Mouse (Mus musculus): ENCODE measurements around the gene Fap. TPM values are rescaled to one million over a fixed set of nuclear protein-coding genes. Genes with fewer than 3 reads are reported as not detected.
A peak's percentile ranks its signal among the peaks of the same experiment; 100 is the strongest.

The Fap gene
- polyA plus RNA-seq, 1 experiment from 2014 or later, result 1.3 TPM

DNA sequence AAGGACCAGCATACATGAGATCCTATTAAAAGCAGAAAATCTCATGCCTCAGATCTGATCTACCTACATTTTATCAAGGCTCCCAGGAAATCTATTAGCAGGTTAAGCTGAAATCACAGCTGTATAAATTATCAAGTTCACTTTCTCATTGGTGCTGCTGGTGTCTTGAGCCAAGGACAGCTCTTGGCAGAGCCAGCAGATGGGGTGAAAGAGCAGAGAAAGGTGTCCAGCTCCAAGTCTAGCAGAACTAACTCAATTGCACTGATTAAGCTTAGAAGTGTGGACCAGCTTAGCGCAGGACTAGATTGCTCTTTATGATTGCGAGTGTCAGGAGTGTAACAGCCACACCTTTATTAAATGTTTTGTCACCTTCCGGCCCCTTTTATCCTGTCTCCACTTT is 89.0 kb downstream of the Fap start:
- Histone ChIP-seq H3K27ac (ENCODE audit: low read length) (no peak overlapping the region), H3K4me3 (replicated peaks; ENCODE audit: low read length) (no peak overlapping the region), H3K4me1 (replicated peaks; ENCODE audit: control insufficient read depth, insufficient read depth, low read length) (peaks cover 3% of the 10 kb centered on the region), H3K9me3 (ENCODE audit: control insufficient read depth, low read length) (no peaks in the 10 kb centered on the region), H3K27me3 (replicated peaks; ENCODE audit: control insufficient read depth, insufficient read depth, low read length) (no peaks in the 10 kb centered on the region), H3K4me2 (ENCODE audit: low read length) (no peak overlapping the region), H3K36me3 (ENCODE audit: control insufficient read depth, insufficient read depth) (no peaks in the 10 kb centered on the region), H3K9ac (replicated peaks; ENCODE audit: low read depth, low read length) (no peak overlapping the region)
- ATAC-seq, result no peak
- 84% methylated on average over 3 of the region's 3 CpGs for WGBS

DNA sequence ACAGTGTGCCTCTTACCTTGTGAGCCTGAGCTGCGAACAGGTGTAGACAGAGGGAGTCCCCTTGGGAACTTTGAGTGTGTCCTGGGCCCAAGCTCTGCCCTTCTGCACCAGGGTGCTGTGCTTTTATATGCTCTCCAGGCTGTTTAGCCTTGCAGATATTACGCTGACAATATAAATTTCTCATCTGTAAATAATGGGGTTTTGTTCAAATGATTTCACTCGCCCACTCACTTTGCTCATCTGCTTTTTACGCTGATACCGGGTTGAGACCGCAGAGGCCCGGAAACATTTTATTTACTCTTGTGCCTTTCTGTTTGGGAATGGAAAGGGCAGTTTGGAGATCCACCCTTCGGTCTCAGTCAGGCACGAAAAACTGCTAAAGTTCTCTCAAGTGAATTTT is 90.3 kb downstream of the Fap start, which contains the start of gene Gcg:
Gcg (minus strand) TSS at position 101 of the 400 bp plus-strand sequence.
- no peaks in the 10 kb centered on the region for H3K27me3 ChIP-seq (replicated peaks; ENCODE audit: control insufficient read depth, insufficient read depth, low read length)
- H3K4me2 ChIP-seq (ENCODE audit: low read length), result no peak within 1 kb of the TSS
- peaks cover 3% of the 10 kb centered on the region for H3K4me1 ChIP-seq (replicated peaks; ENCODE audit: control insufficient read depth, insufficient read depth, low read length)
- ATAC-seq, result no peak
- no peak within 1 kb of the TSS for H3K4me3 ChIP-seq (replicated peaks; ENCODE audit: low read length)
- no peak within 1 kb of the TSS for H3K27ac ChIP-seq (ENCODE audit: low read length)
- WGBS, result 92% methylated on average over 9 of the region's 9 CpGs
- no peak within 1 kb of the TSS for H3K9ac ChIP-seq (replicated peaks; ENCODE audit: low read depth, low read length)
- no peaks in the 10 kb centered on the region for H3K9me3 ChIP-seq (ENCODE audit: control insufficient read depth, low read length)
- no peaks in the 10 kb centered on the region for H3K36me3 ChIP-seq (ENCODE audit: control insufficient read depth, insufficient read depth)

DNA sequence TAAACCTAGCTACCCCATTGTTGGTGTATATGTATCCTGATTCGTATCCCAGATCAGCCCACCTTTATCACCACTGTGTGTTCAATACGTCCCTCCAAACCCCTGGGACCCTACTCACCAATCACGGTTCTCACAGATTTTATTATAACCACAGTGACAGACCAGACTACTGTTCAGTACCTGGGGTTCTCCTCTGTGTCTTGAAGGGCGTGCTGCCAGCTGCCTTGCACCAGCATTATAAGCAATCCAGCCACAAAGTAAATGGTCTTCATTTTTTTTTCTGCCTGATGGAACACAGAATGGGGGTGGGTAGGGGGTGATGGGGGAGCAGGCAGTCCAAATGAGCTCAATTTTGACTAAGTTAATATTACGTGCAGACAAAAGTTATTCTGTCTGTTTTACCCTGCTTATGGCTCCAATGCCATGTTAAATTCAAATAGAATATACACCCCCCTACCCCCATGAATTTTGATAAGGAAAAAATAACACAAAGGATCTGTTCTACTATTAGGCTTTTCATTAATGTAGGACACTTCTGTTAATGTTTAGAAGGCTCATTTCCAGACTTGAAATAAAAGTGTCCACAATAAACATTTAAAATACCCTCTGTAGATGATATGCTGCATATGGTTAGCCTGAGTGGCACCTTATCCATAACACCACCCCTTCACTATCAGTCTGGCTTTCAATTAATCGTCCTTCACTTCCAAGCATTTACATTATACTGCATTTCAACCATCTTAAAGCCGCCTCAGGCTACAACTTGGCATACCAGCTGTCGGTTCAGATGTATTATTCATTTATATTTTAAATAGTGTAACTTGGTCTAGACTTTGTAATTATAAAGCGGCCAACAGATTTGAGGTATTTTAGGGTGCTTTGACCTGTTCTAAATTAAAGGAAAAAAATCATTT is 93.3 kb downstream of the Fap start:
- Histone ChIP-seq H3K27me3 (replicated peaks; ENCODE audit: control insufficient read depth, insufficient read depth, low read length) (no peaks in the 10 kb centered on the region), H3K4me2 (ENCODE audit: low read length) (no peak overlapping the region), H3K4me1 (replicated peaks; ENCODE audit: control insufficient read depth, insufficient read depth, low read length) (peaks cover 3% of the 10 kb centered on the region), H3K36me3 (ENCODE audit: control insufficient read depth, insufficient read depth) (no peaks in the 10 kb centered on the region), H3K27ac (ENCODE audit: low read length) (peak overlapping the region; percentile 67), H3K9ac (replicated peaks; ENCODE audit: low read depth, low read length) (no peak overlapping the region), H3K9me3 (ENCODE audit: control insufficient read depth, low read length) (no peaks in the 10 kb centered on the region), H3K4me3 (replicated peaks; ENCODE audit: low read length) (no peak overlapping the region)
- 57% methylated on average over 9 of the region's 9 CpGs for WGBS
- ATAC-seq, result peak; percentile 91

DNA sequence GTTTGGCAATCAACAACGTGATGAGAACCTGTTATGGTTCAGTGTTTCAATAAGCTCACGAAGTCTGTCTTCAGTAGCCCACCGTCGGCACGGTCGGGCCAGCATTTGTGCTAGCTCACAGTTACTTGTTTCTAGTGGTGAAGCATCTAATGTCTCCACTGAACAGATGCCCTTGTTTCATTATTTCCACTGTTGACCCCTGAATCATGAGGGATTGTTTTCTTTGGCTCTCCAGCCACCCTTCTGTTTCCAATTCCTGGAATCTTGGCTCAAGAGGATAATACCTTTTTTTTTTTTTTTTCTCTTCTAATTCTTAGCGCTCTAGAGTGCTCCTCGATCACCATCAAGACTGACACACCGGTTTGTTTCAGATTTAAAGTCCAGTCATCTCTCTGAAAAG is 104.3 kb downstream of the Fap start:
- Histone ChIP-seq H3K9ac (replicated peaks; ENCODE audit: low read depth, low read length) (no peak overlapping the region), H3K4me3 (replicated peaks; ENCODE audit: low read length) (no peak overlapping the region), H3K9me3 (ENCODE audit: control insufficient read depth, low read length) (no peaks in the 10 kb centered on the region), H3K4me1 (replicated peaks; ENCODE audit: control insufficient read depth, insufficient read depth, low read length) (no peaks in the 10 kb centered on the region), H3K4me2 (ENCODE audit: low read length) (no peak overlapping the region), H3K27ac (ENCODE audit: low read length) (no peak overlapping the region), H3K36me3 (ENCODE audit: control insufficient read depth, insufficient read depth) (no peaks in the 10 kb centered on the region), H3K27me3 (replicated peaks; ENCODE audit: control insufficient read depth, insufficient read depth, low read length) (no peaks in the 10 kb centered on the region)
- no peak for ATAC-seq
- 81% methylated on average over 9 of the region's 9 CpGs for WGBS

DNA sequence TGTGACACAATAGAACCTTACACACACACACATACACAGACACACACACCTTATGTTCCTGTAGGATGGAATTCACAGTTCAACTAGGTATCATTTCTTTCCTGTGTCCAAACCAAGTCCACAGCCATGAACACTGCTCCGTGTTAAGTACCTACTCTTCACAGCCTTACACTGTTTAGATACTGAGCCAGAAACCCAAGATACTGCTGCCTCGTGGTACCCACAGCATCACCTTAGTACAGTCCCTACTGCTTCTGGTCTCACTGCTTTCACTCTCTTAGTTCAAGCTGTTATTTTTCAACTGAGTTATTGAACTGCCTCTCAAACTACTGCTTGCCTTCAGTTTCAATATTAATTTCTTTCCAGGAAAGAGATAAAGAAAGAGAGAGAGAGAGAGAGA is 110.6 kb downstream of the Fap start:
- no peak overlapping the region for H3K4me3 ChIP-seq (replicated peaks; ENCODE audit: low read length)
- H3K27me3 ChIP-seq (replicated peaks; ENCODE audit: control insufficient read depth, insufficient read depth, low read length), result no peaks in the 10 kb centered on the region
- H3K4me1 ChIP-seq (replicated peaks; ENCODE audit: control insufficient read depth, insufficient read depth, low read length), result peaks cover 18% of the 10 kb centered on the region
- H3K27ac ChIP-seq (ENCODE audit: low read length), result no peak overlapping the region
- H3K9ac ChIP-seq (replicated peaks; ENCODE audit: low read depth, low read length), result no peak overlapping the region
- H3K36me3 ChIP-seq (ENCODE audit: control insufficient read depth, insufficient read depth), result no peaks in the 10 kb centered on the region
- no peak overlapping the region for H3K4me2 ChIP-seq (ENCODE audit: low read length)
- no peaks in the 10 kb centered on the region for H3K9me3 ChIP-seq (ENCODE audit: control insufficient read depth, low read length)
- 84% methylated on average over 2 of the region's 2 CpGs for WGBS
- no peak for ATAC-seq

DNA sequence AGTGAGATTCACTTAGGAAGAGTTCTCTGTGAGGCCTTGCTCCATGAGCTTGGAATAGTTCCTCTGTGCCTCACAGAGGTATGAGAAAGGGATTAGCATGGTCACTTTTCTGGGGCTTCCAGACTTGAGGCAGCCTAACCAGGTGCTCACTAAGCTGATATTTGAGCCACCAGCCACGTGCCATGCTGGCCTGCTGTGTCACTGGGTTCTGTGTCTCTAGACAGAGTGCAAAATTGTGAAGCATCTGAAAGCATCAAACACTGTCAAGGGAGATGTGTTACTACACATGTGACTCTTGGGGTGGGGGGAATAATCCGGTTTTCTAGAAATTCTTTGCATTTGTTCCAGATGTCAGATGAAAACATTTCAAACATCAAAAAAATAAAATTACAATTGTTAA is 111.7 kb downstream of the Fap start:
- Histone ChIP-seq H3K27ac (ENCODE audit: low read length) (no peak overlapping the region), H3K9ac (replicated peaks; ENCODE audit: low read depth, low read length) (no peak overlapping the region), H3K4me2 (ENCODE audit: low read length) (no peak overlapping the region), H3K9me3 (ENCODE audit: control insufficient read depth, low read length) (no peaks in the 10 kb centered on the region), H3K4me1 (replicated peaks; ENCODE audit: control insufficient read depth, insufficient read depth, low read length) (peaks cover 18% of the 10 kb centered on the region), H3K4me3 (replicated peaks; ENCODE audit: low read length) (no peak overlapping the region), H3K27me3 (replicated peaks; ENCODE audit: control insufficient read depth, insufficient read depth, low read length) (no peaks in the 10 kb centered on the region), H3K36me3 (ENCODE audit: control insufficient read depth, insufficient read depth) (no peaks in the 10 kb centered on the region)
- WGBS, result 76% methylated on average over 2 of the region's 2 CpGs
- no peak for ATAC-seq

DNA sequence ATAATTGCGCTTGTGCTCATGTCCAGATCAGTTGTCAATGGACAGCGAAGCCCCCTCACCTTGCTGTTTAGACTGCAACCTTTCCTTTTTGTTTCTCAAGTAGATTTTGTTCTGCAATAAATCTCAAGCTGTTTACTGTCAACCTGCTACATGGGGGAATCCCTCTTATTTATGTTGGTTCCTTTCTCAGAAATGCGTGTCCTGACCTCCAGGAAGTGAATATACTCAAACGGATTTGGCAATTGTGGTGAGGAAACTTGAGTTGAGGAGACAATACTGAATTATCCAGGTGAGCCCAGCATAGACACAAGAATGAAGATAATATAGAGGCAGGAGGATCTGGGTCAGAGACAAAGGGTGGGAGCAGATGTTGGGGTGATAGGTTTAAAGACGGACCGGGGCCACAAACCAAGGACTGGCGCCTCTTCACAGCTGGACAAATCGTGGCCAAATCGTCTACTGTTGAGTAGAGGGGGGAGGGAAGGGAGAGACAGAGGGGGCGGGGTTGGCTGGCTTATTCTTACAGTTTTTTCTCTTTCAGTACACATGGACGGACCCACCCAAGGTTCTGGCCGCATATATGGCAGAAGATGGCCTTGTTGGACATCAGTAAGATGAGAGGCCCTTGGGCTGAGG is 112.9 kb downstream of the Fap start:
- Histone ChIP-seq H3K27me3 (replicated peaks; ENCODE audit: control insufficient read depth, insufficient read depth, low read length) (no peaks in the 10 kb centered on the region), H3K4me2 (ENCODE audit: low read length) (no peak overlapping the region), H3K4me1 (replicated peaks; ENCODE audit: control insufficient read depth, insufficient read depth, low read length) (peaks cover 18% of the 10 kb centered on the region), H3K9me3 (ENCODE audit: control insufficient read depth, low read length) (no peaks in the 10 kb centered on the region), H3K9ac (replicated peaks; ENCODE audit: low read depth, low read length) (no peak overlapping the region), H3K27ac (ENCODE audit: low read length) (peak overlapping the region; percentile 11; the same call in 1 of the 2 replicates), H3K36me3 (ENCODE audit: control insufficient read depth, insufficient read depth) (no peaks in the 10 kb centered on the region), H3K4me3 (replicated peaks; ENCODE audit: low read length) (no peak overlapping the region)
- WGBS, result 86% methylated on average over 12 of the region's 12 CpGs
- ATAC-seq, result no peak

DNA sequence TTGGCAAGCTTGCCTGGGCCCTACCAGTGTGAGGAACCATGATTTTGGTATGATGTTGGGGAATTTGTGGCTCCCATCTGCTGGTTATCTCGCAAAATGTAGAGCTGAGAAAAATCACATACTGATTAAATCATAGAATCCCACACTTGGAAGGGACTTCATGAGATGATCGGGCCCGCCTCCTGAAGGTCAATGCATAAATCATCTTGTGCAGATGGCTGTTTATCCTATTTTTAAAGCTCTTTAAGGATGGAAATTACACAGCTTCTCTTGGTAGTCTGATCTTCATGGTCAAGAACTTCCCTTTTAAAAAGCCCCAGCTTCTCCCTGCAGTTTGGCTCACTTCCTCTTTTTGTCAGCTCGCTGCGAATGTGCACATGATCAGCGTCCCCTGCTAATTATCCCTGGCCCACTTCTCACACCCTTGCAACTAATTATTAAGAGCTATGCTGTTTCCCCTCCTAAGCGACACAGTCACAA is 113.6 kb downstream of the Fap start:
- 33% methylated on average over 7 of the region's 7 CpGs for WGBS
- Histone ChIP-seq H3K4me1 (replicated peaks; ENCODE audit: control insufficient read depth, insufficient read depth, low read length) (peaks cover 18% of the 10 kb centered on the region), H3K9me3 (ENCODE audit: control insufficient read depth, low read length) (no peaks in the 10 kb centered on the region), H3K27ac (ENCODE audit: low read length) (peak overlapping the region; percentile 39; the same call in 1 of the 2 replicates), H3K9ac (replicated peaks; ENCODE audit: low read depth, low read length) (no peak overlapping the region), H3K4me2 (ENCODE audit: low read length) (peak overlapping the region; percentile 12; the same call in 1 of the 2 replicates), H3K36me3 (ENCODE audit: control insufficient read depth, insufficient read depth) (no peaks in the 10 kb centered on the region), H3K27me3 (replicated peaks; ENCODE audit: control insufficient read depth, insufficient read depth, low read length) (no peaks in the 10 kb centered on the region), H3K4me3 (replicated peaks; ENCODE audit: low read length) (no peak overlapping the region)
- peak; percentile 63 for ATAC-seq

Measured in forebrain, embryonic 16.5 days (tissue).